Mouse (Mus musculus) spleen, adult 2 months (tissue): Measurements from ENCODE around the gene Serhl. TPM values are rescaled to one million over a fixed set of nuclear protein-coding genes. Genes with fewer than 3 reads are reported as not detected.

Source experiments
- DNase-seq, 2 experiments: peaks; one replicate each; pipeline versions ENCODE4 v3.0.0 to v3.0.0-alpha.2; 2012 to 2021; ENCODE audit warnings: low spot score in 2 of 2, low read depth in 1 of 2
- H3K27ac ChIP-seq: fragments of 200-500 bp; 2 replicates; pipeline ENCODE4 v1.5.1; 2012; ENCODE audit warnings: low read length, inconsistent platforms; ENCODE audit not compliant: insufficient read depth
- H3K27me3 ChIP-seq: fragments of 200-500 bp; 2 replicates; pipeline ENCODE4 v1.6.1; 2012; ENCODE audit warnings: mild to moderate bottlenecking, moderate library complexity, low read length, inconsistent platforms; ENCODE audit not compliant: control insufficient read depth, insufficient read depth
- H3K36me3 ChIP-seq: fragments of 200-500 bp; 2 replicates; pipeline ENCODE4 v1.6.1; 2012; ENCODE audit warnings: mild to moderate bottlenecking, low read length, inconsistent platforms; ENCODE audit not compliant: control insufficient read depth, insufficient read depth
- H3K4me1 ChIP-seq: fragments of 200-500 bp; 2 replicates; pipeline ENCODE4 v1.6.1; 2011; ENCODE audit warnings: inconsistent platforms; ENCODE audit not compliant: control insufficient read depth, insufficient read depth, insufficient read length
- H3K4me3 ChIP-seq: fragments of 200-500 bp; 2 replicates; pipeline ENCODE4 v1.5.1; 2011; ENCODE audit warnings: mild to moderate bottlenecking, inconsistent platforms; ENCODE audit not compliant: insufficient read depth, insufficient read length; ENCODE audit errors: extremely low read depth
- CTCF ChIP-seq: fragments of 200-500 bp; IDR thresholded peaks from 2 replicates; pipeline ENCODE4 v1.5.1; 2011; ENCODE audit warnings: mild to moderate bottlenecking, inconsistent platforms; ENCODE audit not compliant: insufficient read depth, insufficient read length, insufficient replicate concordance; ENCODE audit errors: extremely low read depth
- POLR2A ChIP-seq: fragments of 200-500 bp; IDR thresholded peaks from 2 replicates; pipeline ENCODE4 v1.6.1; 2011; ENCODE audit warnings: low read depth, low read length, inconsistent platforms
- WGBS: fragments of 180-500 bp; shearing (Covaris S2); methylation state at CpG from one replicate; pipeline ENCODE4 v1.1.7; 2018; 5-methylcytosine and 5-hydroxymethylcytosine counted together
- polyA plus RNA-seq: library from polyadenylated mRNA; depleted of rRNA; stranded (reverse); fragments of >200 nt; gene quantifications from 2 replicates; pipeline ENCODE4 v1.2.3, GENCODE M21; 2012

The Serhl gene
- polyA plus RNA-seq, 1 experiment = 31.4 TPM

GRCm38 (mm10) chr15:83155672-83156419, 66.5 kb downstream of the Serhl start:
- H3K27ac ChIP-seq = peak overlapping the region; percentile 48; the same call in 1 of the 2 replicates
- no peak for DNase-seq
- no peaks in the 10 kb centered on the region for H3K27me3 ChIP-seq
- peaks cover 18% of the 10 kb centered on the region for H3K36me3 ChIP-seq
- no peak overlapping the region for H3K4me3 ChIP-seq
- WGBS = 58% methylated on average over 6 of the region's 6 CpGs
- no peaks in the 10 kb centered on the region for H3K4me1 ChIP-seq
- TF ChIP-seq POLR2A (no peak), CTCF (no peak)

- Histone ChIP-seq H3K4me3 (no peak overlapping the region), H3K27me3 (no peaks in the 10 kb centered on the region), H3K36me3 (peaks cover 26% of the 10 kb centered on the region), H3K4me1 (no peaks in the 10 kb centered on the region), H3K27ac (no peak overlapping the region)
- TF ChIP-seq CTCF = peak; percentile 78; the same call in 1 of the 2 replicates
- no peak for TF ChIP-seq POLR2A
- WGBS = 93% methylated on average over 11 of the region's 11 CpGs
- peak in 1 of 2 experiments; percentile 53 for DNase-seq
Observed at GRCm38 (mm10) chr15:83156929-83157666, 67.8 kb downstream of the Serhl start.

- no peak for DNase-seq
- Histone ChIP-seq H3K27ac (no peak overlapping the region), H3K27me3 (no peaks in the 10 kb centered on the region), H3K4me3 (no peak overlapping the region), H3K4me1 (no peaks in the 10 kb centered on the region), H3K36me3 (peaks cover 30% of the 10 kb centered on the region)
- no peak for TF ChIP-seq CTCF
- no peak for TF ChIP-seq POLR2A
- WGBS = 95% methylated on average over 6 of the region's 6 CpGs
Observed at GRCm38 (mm10) chr15:83157667-83158064, 68.4 kb downstream of the Serhl start.

- no peak overlapping the region for H3K4me3 ChIP-seq
- no peak for DNase-seq
- TF ChIP-seq CTCF = no peak
- no peak for TF ChIP-seq POLR2A
- peaks cover 30% of the 10 kb centered on the region for H3K36me3 ChIP-seq
- WGBS = 77% methylated on average over 7 of the region's 7 CpGs
- H3K27me3 ChIP-seq = no peaks in the 10 kb centered on the region
- H3K4me1 ChIP-seq = no peaks in the 10 kb centered on the region
- H3K27ac ChIP-seq = no peak overlapping the region
Observed at GRCm38 (mm10) chr15:83158587-83159160, 69.4 kb downstream of the Serhl start.

- Histone ChIP-seq H3K4me3 (no peak overlapping the region), H3K27ac (no peak overlapping the region), H3K27me3 (no peaks in the 10 kb centered on the region), H3K36me3 (peaks cover 29% of the 10 kb centered on the region), H3K4me1 (no peaks in the 10 kb centered on the region)
- WGBS = 97% methylated on average over 9 of the region's 9 CpGs
- DNase-seq = no peak
- no peak for TF ChIP-seq POLR2A
- TF ChIP-seq CTCF = no peak
Observed at GRCm38 (mm10) chr15:83159823-83160222, 70.5 kb downstream of the Serhl start.

- Histone ChIP-seq H3K27ac (no peak overlapping the region), H3K27me3 (no peaks in the 10 kb centered on the region), H3K4me1 (no peaks in the 10 kb centered on the region), H3K36me3 (peaks cover 32% of the 10 kb centered on the region), H3K4me3 (no peak overlapping the region)
- no peak for DNase-seq
- 98% methylated on average over 4 of the region's 4 CpGs for WGBS
- TF ChIP-seq CTCF = no peak
- TF ChIP-seq POLR2A = no peak
Observed at GRCm38 (mm10) chr15:83160561-83160960, 71.3 kb downstream of the Serhl start.
